Mouse (Mus musculus) adrenal gland, postnatal 25 days (tissue): ENCODE data around the gene Hif3a. TPM values are rescaled to one million over a fixed set of nuclear protein-coding genes. Genes with fewer than 3 reads are reported as not detected.
A peak's percentile ranks its signal among the peaks of the same experiment; 100 is the strongest.
"Not testable (repeated sequence)": the region's sequence is repeated elsewhere in the genome, so short reads cannot be mapped to it uniquely, and the experiment has no call there.

Experiments used
- DNase-seq: peaks from one replicate; pipeline ENCODE4 v3.0.0; 2021; ENCODE audit warnings: mixed read lengths
- long read RNA-seq: library from polyadenylated mRNA; stranded (forward); transcript quantifications from one replicate; pipeline ENCODE4 v2.0.0, GENCODE M21; 2021
- total RNA-seq: library from RNA; stranded (reverse); gene quantifications from 2 replicates; pipeline ENCODE4 v1.2.3, GENCODE M21; 2021

Gene Hif3a
- 2.1 and 3.5 TPM in 2 replicates for total RNA-seq
- long read RNA-seq, result 0 reads

DNA sequence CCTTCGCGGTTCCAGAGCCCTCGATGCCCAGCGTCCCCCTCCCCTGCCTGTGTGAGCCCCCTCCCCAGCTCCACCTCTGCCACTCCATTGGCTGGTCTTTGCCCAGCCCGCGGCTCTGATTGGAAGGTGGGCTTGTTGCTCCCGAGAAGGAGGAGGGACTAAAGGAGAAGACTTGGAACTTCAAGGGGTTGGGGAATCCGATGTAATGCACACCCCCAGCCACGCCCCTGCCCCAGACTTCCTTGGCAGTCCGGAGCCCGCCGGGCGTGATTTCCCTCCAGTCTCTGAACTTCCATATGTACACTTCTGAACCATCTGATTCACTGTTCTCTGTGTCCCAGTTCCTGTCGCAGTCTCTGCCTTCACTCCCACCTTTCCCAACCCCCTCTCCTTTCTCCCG is at the start of gene Hif3a:
Gene Hif3a, minus strand, starts transcription at position 39 of the 400 bp plus-strand sequence.
- DNase-seq, result no peak

- DNase-seq, result not testable (repeated sequence)
Observed at GRCm38 (mm10) chr7:17101631-17102030, 39.4 kb upstream of the Hif3a start.

DNA sequence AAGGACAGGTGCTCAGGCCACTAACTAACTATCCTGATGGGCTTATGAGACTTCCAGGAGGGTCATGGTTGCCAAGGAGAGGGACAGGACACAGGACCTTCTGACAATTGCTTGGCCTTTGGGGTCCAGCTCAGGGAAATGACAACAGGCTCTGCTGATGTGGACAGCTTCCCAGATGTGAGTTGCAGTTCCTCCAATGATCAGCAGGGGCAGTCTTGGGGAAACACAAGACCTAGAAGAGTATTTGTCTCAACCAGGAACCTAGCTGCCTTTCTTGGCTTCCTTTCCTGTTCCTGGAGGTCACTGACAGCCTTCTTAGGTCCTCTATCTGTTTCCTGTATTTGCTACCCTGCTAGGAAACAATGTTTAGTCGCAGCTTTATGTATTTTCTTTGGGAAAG is 29.1 kb upstream of the Hif3a start:
- no peak for DNase-seq

DNA sequence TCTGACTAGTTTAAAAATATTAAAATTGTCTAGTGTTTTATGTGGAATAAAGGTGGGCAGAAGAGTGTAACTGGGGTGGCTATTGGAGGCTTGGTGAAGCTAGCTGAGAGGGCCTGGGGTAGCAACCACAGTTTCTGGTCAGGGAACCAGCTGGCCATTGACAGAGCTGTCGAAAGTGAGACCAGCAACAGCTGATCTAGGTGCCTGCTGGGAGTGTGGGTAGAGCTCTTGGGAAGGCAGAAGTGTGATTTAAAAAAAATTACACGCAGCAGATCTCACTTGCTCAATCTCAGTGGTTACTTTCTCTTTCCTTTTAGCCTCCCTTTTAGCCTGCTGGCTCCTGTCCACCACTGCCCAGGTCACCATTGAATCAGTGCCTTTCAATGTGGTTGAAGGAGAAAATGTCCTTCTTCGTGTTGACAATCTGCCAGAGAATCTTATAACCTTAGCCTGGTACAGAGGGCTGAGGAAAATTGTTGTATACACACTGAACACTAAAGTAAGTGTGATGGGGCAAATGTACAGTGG is 27.9 kb upstream of the Hif3a start:
- DNase-seq, result peak; percentile 29

DNA sequence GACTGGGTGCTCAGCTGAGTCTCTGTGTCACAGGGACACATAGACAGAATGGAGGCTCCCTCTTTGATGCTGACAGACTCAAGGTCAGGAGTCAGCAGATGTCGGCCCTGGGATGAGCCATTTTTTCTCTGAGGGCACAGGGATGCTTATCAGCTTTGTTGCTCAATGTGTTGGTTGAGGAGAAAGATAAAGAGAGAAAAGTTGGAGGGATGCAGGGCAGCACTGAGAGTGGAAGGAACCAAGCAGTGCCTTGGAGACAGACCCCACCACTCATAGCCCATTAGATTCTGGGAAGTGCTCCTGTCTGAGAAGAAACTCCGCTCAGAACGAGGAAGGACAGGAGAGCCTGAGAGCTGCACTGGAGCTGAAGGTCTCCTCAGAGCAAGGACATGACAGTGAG is 25.5 kb upstream of the Hif3a start:
- DNase-seq, result no peak

- no peak for DNase-seq
Observed at GRCm38 (mm10) chr7:17082766-17083165, 20.5 kb upstream of the Hif3a start.

DNA sequence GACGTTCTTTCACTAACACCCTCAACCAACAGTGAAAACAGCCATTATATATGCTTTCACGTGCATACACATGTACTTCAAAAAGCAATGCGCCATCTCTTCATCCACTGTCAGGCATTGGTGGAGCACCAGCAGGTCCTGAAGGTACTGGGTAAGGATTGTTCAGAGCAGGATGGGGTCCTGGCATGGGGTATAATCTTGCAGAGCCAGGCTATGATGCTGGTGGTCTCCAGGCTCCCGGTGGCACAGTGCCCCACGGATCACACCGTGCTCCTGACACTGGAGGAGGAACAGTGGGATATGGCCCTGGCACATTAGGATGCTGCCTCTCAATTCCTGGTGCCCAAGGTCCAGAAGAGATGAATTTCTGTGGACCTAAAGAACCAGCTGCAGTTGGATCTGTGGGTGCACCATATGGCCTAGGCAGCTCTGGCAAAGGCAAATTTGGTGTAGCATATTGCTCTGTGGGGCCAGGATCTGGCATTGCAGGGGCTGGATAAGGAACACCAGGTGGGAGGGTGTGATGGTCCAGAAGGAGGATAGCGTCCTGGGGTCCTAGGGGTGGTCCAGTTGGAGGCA is 15.9 kb upstream of the Hif3a start:
- DNase-seq, result no peak

DNA sequence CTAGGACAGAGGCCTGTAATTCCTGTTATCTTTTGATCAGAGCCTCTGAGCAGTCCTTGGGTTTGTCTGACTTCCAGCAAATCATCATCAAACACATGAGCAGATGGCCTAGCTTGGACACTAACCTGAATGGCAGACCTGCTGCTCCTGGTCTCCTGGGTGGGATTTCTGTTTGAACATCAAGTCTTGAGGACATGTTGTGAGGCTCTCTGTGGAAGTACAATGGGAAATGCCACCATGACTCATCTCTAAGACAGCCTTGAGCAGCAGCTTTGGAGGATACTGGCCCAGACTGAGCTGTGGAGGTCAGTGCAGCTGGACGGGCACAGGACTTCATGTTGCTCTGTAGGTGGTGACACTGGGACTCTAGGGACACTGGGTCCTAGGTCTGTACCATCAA is 14.3 kb upstream of the Hif3a start:
- no peak for DNase-seq

GRCm38 (mm10) chr7:17073904-17074615 is 11.8 kb upstream of the Hif3a start, which contains the start of gene Psg16:
Gene Psg16, plus strand, starts transcription at chr7:17074040.
- peak; percentile 70 for DNase-seq

DNA sequence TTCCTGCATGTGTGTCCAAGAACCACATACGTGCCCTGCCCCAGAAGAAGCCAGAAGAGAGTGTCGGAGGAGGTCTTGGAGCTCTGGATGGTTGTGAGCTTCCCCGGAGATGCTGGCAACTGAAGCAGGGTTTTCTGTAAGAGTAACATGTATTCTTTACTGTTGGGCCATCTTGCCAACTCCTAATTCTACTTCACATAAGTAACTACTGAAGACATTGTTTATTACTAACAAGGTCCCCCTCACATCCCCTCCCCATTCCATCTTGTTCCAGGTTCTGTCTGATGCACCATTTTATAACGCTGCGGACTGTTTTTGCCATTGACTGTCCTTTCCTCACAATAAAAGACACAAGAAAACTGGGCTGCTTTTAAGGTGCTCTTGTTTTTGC is 11.3 kb upstream of the Hif3a start:
- DNase-seq, result no peak

DNA sequence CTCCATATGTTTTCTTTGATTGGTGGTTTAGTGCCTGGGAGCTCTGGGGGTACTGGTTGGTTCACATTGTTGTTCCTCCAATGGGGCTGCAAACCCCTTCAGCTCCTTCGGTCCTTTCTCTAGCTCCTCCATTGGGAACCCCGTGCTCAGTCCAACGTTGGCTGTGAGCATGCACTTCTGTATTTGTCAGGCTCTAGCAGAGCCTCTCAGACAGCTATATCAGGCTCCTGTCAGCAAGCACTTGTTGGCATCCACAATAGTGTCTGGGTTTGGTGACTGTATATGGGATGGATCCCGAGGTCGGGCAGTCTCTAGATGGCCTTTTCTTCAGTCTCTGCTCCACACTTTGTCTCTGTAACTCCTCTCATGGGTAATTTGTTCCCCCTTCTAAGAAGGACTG is 5.4 kb upstream of the Hif3a start:
- DNase-seq, result not testable (repeated sequence)

GRCm38 (mm10) chr7:17067000-17067399 is 4.8 kb upstream of the Hif3a start:
- no peak for DNase-seq

- peak; percentile 82 for DNase-seq
Observed at GRCm38 (mm10) chr7:17066412-17066811, 4.2 kb upstream of the Hif3a start.

DNA sequence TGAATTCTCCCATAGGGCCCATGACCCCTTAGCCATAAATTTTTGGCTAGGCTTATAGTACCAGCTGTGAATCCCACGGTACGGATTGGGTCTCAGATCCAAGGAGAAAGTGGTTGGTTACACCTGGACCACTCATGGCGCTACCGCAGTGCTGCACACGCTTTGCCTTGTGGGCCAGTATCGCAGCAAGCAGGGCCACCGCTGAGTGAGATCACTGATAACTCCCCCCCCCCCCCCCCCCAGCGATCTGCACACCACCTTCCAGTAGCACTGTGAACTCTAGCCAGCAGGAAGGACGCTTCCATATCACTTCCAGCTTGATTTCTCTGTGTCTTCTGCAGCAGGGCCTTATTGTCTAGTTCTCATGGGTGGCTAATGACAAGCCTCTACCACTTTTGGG is 3.4 kb upstream of the Hif3a start:
- no peak for DNase-seq

DNA sequence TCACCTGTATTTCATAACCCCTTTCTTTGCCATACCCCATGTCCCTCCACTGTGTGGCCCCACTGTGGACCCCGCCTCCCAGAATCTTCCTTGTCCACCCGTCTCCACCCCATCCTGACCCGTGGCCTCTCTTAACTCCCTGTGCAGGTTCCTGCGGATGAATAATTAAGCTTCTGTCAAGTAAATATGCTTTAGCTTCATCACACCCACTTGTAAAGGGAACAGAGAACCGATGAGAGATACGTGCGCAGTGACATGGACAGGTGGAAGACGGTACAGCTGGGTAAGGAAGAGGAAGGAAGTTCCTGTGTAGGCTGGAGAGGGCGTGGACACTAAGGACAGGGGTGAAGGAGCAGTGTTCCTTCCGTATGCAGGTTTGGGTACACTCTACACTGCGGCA is 618 bp upstream of the Hif3a start:
- DNase-seq, result no peak

DNA sequence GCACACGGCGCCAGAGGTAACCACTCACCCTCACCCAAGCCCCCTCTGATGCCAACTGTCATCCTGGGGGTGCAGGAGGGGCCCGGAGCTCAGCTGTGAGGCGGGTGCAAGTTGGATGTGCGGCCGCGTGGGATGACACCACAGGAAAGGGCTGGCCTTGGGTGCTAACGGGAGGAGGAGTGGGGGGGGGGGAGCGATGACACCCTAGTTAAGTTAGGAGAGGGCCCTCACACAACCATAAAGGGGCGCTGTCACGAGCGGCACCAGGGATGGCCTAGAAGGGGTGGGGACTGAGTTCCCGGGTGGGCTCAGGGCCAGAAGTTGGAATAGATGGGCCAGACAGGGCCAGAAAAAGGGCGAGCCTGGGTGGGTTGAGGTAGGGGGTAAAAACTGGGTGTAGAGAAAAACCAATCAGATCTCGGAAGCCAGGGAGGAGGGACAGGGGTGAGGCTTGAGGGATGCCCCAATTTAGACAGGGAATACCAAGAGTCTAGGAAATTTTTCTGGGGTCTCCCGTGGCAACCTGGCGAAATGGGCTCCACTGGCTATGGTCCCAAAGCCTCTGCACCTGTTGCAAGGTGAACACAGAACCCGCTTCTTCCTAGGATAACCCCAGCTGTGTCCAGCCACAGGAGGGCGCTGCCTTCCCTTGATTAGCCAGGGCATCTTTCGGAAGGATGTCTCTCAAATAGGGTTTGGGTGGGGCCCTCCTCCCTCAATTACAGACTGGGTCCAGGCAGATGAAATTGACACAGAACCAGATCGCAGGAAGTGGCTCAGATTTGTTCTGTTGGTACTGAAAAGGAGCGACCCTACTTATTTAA is 1.2 kb downstream of the Hif3a start:
- no peak for DNase-seq

DNA sequence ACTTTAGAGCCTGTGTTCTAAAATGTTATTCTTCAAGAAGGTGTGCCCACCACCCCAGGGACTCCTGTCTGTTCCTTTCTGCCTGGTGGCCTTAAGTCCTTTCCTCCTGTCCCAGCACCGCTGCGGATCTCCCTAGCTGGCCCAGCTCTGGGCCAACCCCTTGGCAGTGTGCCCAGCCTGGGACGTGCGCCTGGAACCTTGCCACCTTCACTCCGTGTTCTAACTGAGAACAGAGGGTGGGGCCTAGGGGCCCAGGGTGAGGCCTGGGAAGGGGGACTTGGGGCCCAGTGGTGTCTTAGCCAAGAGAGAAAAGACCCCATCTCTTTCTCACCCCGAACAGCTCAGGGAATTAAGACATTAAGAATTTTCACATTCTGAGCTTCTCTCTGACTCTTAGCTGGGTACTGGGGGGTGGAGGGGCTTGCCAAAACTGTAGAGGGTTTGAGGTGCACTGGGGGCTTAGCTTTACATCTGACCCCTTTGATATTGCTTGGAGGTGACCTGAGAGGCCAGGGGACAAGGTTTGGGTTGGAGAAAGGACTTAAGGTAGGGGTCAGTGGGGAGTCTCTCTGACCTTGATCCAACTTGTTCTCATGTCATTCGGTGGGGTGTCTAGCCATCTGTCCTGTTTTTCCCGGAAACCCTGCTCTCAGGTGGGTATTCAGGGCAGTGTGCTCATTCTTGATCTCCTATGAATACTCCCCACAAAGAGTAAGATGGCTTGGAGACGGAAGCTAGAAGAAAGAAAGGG is 2.0 kb downstream of the Hif3a start:
- DNase-seq, result peak; percentile 97

DNA sequence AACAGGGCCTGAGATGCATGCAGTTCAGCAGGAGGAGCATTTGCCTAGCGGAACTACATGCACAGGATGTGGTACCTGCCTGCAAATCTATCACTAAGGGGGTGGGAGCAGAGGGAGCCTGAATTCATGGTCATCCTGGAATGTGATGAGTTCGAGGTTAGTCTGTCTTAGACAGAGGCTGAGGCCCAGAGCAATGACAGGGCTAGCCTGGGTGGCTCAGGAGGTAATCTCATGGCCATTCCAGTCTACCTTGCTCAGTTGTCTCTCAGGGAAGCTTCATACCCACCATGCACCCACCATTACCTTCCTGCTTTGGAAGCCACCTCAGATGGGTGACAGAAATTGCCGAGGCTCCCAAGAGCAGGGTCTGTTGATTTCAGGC is 2.8 kb downstream of the Hif3a start:
- no peak for DNase-seq

DNA sequence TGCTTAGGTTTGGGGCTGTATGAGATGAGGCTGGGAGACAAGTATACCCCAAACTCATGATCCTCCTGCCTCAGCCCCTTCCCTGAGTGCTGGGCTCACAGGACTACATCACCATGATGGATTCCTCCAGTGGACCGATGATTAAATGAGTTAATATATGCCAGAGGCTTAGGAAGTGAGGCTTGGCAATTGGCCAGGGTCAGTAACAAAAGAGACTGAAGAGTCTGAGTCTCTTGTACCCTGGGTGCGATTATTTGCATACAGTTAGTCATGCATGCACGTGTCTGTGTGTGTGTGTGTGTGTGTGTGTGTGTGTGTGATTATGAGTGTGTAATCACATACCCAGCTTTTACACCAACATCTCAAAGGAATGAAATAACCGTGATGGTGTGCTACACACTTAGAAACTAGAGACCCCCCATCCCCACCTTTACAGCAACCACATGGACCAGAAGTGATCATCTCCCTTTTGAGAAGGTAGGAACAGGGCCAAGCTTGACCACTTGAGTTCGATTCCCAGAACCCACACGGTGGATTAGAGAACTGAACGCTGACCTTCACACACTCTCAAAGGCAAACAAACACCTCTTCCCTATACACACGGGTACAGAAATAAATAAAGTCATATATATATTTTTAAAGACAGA is 3.3 kb downstream of the Hif3a start:
- DNase-seq, result no peak

DNA sequence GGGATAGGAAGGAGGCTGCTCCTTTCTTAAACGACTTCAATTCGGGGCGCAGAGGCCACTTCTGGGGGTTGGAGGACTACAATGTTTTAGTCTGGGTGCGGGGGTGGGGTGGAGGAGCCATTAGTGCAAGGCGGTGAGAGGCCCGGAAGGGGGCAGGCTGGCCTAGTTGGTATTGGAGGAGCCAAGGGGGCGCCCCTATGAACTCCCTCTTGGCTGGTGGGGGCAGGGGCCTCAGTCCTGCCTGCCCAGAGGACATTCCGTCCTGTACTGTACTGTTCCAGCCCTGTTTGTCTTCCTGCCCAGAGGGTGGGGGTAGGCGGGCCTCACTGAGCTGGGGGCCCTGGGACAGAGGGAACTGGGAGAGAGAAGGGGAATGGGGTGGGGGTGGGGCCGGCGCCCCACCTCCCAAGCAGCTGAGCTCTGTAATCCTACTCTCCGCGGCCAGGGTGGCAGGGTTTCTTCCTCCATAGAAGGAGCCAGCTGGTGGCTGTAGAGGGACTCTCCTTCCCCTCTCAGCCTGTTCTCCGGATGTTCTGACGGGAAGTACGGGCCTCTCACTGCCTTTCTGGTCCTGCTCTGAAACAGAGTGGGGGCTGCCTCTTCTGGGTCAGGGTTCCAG is 4.0 kb downstream of the Hif3a start:
- DNase-seq, result no peak
